Mouse (Mus musculus): ENCODE results near the gene Srcin1. TPM values are rescaled to one million over a fixed set of nuclear protein-coding genes. Genes with fewer than 3 reads are reported as not detected.

The Srcin1 gene
- polyA plus RNA-seq, 1 experiment: not detected

DNA sequence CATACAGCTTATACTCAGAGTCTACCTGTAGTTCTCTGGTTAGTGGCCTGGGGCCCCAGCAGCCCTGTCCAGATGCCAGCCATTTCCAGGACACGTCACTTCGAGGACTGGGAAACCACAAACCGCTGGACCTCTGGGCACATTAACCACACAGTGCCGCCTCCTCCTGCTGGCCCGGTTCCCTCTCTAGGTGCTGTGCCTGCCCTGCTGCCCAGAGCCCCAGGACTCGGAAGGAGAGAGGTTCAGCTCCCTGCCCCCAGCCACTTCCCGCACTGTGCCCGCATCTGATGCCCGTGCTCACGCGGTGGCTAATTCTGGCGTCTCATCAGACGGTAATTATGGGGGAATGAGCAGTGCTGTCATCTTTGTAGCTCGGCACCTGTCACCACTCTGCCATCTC, 12.3 kb downstream of the Srcin1 start:
- H3K27me3 ChIP-seq (ENCODE audit: control insufficient read depth): peaks cover 73% of the 10 kb centered on the region
- H3K4me3 ChIP-seq (replicated peaks): no peak overlapping the region
- TF ChIP-seq GATA1 (IDR thresholded peaks at IDR 0.05; ENCODE audit: low read length) (no peak), TAL1 (IDR thresholded peaks at IDR 0.05; ENCODE audit: low read length) (no peak)
- H3K9me3 ChIP-seq (ENCODE audit: control insufficient read depth, low read length): no peaks in the 10 kb centered on the region
- H3K4me1 ChIP-seq (ENCODE audit: control insufficient read depth): no peaks in the 10 kb centered on the region
- H3K36me3 ChIP-seq (ENCODE audit: control insufficient read depth): no peaks in the 10 kb centered on the region

DNA sequence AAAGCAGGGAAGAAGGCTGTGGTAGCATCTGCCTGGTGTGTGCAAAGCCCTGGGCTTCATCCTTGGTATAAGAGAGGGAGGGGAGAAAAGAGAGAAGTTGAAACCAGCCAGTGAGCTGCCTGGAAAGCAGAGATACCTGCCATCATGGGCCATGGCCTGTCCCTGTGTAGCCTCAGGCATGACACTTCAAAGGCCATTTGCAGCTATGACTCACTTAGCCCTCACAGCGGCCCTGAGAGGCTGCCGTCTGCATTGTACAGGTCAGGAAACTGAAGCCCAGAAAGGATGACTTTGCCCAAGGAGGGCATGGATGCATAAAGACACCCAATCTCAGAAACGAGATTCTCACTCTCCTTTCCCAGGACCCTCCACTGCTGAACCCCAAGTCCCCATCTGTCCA, 13.4 kb downstream of the Srcin1 start:
- Histone ChIP-seq H3K4me3 (replicated peaks) (no peak overlapping the region), H3K9me3 (ENCODE audit: control insufficient read depth, low read length) (no peaks in the 10 kb centered on the region), H3K36me3 (ENCODE audit: control insufficient read depth) (no peaks in the 10 kb centered on the region), H3K27me3 (ENCODE audit: control insufficient read depth) (peaks cover 64% of the 10 kb centered on the region), H3K4me1 (ENCODE audit: control insufficient read depth) (no peaks in the 10 kb centered on the region)
- no peak for TF ChIP-seq GATA1 (IDR thresholded peaks at IDR 0.05; ENCODE audit: low read length)
- TF ChIP-seq TAL1 (IDR thresholded peaks at IDR 0.05; ENCODE audit: low read length): no peak

DNA sequence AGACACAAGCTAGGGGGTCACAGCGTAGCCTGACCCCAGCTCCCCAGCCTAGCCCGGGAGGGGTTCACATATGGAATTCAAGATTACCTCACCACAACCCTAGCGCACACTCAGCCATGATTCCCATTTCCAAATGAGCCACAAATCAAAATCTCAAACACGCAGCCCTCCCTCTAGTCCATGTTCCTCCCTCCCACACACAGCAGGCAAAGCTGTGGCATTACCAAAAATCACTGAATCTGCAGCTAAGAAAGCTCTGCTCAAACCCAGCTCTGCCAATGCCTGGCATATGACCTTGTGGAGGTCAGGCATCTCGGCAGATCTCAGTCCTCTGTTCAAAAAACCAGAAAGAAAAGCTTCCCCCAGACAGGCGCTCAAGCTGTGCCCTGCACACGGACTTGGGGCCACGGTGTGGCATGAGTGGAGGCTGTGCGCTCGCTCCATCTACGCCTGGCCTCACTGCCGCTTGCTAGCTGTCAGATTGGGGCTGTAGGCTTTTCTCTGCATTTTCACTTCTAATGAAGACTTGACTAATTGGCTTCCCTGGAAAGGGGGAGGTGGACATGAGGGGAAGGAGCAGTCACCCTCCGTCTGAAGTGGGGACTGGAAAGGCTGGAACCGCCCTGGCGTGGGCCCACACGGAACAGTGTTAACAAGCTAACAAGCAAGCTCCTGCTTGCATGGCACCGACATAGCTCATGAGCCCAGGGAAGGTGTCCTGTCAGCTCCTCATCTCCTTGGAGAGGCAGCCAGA, 15.6 kb downstream of the Srcin1 start:
- TF ChIP-seq GATA1 (IDR thresholded peaks at IDR 0.05; ENCODE audit: low read length): no peak
- TF ChIP-seq TAL1 (IDR thresholded peaks at IDR 0.05; ENCODE audit: low read length): no peak
- Histone ChIP-seq H3K4me3 (replicated peaks) (no peak overlapping the region), H3K27me3 (ENCODE audit: control insufficient read depth) (peaks cover 46% of the 10 kb centered on the region), H3K4me1 (ENCODE audit: control insufficient read depth) (no peaks in the 10 kb centered on the region), H3K36me3 (ENCODE audit: control insufficient read depth) (no peaks in the 10 kb centered on the region), H3K9me3 (ENCODE audit: control insufficient read depth, low read length) (no peaks in the 10 kb centered on the region)

DNA sequence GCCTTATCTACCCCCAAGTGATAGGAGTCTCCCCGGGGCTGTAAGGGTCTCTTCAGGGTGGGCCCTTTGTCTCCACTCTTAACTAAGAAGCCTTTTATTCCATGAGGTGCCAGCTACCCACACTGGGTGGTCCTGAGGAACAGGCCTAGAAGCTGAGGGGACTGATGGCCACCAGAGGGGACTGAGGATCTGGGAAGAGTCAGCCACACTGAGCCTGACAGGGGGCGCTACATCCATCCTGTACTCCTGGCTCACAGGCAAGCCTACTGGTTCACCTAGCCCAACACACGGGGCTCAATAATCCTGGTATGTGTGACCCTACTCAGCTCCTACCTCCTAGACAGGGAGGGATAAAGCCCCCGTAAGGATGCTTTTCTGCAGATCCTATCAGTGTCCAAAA, 16.4 kb downstream of the Srcin1 start:
- Histone ChIP-seq H3K4me3 (replicated peaks) (no peak overlapping the region), H3K4me1 (ENCODE audit: control insufficient read depth) (peaks cover 3% of the 10 kb centered on the region; the same call in 1 of the 2 replicates), H3K36me3 (ENCODE audit: control insufficient read depth) (no peaks in the 10 kb centered on the region), H3K27me3 (ENCODE audit: control insufficient read depth) (peaks cover 41% of the 10 kb centered on the region), H3K9me3 (ENCODE audit: control insufficient read depth, low read length) (no peaks in the 10 kb centered on the region)
- TF ChIP-seq GATA1 (IDR thresholded peaks at IDR 0.05; ENCODE audit: low read length): no peak
- TF ChIP-seq TAL1 (IDR thresholded peaks at IDR 0.05; ENCODE audit: low read length): no peak

DNA sequence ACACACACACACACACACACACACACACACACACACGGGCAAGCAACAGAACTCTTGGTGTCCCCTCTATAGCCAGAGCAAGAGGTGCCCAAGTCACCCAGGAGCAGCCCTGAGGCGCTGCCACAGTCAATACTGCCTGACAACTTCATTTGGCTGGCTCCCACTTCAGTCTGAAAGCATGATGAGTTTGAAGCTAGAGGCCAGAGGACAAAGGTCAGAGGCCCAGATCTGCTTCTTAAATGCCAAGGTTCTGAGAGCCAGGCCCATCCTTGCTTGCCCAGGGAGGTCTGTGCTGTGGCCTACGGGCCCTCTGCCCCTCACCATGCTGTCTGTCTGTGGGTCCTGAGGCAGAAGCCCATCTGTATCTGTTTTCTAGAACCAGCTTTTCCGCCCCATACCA, 18.1 kb downstream of the Srcin1 start:
- H3K9me3 ChIP-seq (ENCODE audit: control insufficient read depth, low read length): no peaks in the 10 kb centered on the region
- peaks cover 34% of the 10 kb centered on the region for H3K27me3 ChIP-seq (ENCODE audit: control insufficient read depth)
- no peak overlapping the region for H3K4me3 ChIP-seq (replicated peaks)
- TF ChIP-seq GATA1 (IDR thresholded peaks at IDR 0.05; ENCODE audit: low read length) (no peak), TAL1 (IDR thresholded peaks at IDR 0.05; ENCODE audit: low read length) (no peak)
- no peaks in the 10 kb centered on the region for H3K36me3 ChIP-seq (ENCODE audit: control insufficient read depth)
- peaks cover 3% of the 10 kb centered on the region; the same call in 1 of the 2 replicates for H3K4me1 ChIP-seq (ENCODE audit: control insufficient read depth)

DNA sequence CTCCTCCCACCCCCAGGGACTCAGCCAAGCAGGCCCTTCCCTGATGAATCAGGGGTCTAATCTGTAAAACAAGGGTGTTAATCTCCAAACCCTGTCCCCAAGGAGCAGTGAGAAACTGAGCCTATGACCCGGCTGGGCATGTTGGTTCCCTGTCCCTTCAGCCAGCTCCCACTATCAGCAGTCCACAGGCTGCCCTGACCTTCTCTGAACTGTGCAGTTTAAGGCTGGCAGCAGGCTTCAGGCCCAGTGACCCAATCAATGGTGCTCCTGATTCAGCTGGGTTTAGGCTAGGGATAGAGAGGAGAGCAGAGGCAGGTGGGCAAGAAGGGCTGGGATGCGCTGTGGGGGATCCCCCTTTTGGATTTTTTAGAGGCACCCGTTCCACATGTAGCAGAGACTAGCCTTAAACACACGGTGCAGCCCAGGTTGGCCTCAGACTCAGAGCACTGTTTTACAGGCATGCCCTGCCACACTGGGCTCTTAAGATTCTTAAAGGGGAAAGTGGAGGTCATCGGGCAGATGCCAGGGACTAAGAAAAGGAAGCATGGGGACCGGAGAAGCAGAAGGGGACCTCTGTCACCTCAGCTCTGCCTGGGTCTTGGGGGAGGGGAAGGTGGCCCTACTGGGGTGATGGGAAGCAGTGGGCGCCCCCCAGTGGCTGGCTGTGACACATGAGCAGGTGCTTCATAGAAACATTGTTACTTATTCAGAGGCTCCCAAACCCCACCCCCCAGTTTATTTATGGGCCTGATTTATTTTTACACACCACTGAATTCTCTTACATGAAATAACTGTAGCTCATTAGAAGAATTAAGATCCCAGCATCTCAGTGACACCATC, 19.2 kb downstream of the Srcin1 start:
- H3K36me3 ChIP-seq (ENCODE audit: control insufficient read depth): no peaks in the 10 kb centered on the region
- H3K4me1 ChIP-seq (ENCODE audit: control insufficient read depth): peaks cover 3% of the 10 kb centered on the region; the same call in 1 of the 2 replicates
- TF ChIP-seq TAL1 (IDR thresholded peaks at IDR 0.05; ENCODE audit: low read length) (no peak), GATA1 (IDR thresholded peaks at IDR 0.05; ENCODE audit: low read length) (no peak)
- H3K9me3 ChIP-seq (ENCODE audit: control insufficient read depth, low read length): no peaks in the 10 kb centered on the region
- no peak overlapping the region for H3K4me3 ChIP-seq (replicated peaks)
- H3K27me3 ChIP-seq (ENCODE audit: control insufficient read depth): peaks cover 33% of the 10 kb centered on the region

DNA sequence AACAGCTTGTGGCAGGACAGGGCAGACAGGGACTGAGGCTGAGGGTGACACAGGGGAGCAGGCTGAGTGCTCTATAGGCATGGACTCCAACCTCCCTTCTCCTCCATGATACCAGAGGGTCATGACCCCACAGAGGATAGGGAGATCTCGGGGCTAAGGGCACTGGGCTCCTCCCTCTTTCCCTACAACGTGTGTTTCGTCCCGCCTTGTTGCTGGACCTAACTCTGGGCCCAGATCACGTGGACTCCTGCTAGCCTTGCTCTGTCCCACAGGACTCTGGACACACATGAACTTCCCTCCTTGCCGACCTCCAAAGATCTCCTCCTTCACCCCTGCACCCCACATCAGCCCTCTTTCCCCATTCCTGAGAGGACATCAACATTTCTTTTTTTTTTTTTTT, 20.8 kb downstream of the Srcin1 start:
- H3K9me3 ChIP-seq (ENCODE audit: control insufficient read depth, low read length): no peaks in the 10 kb centered on the region
- peaks cover 40% of the 10 kb centered on the region for H3K27me3 ChIP-seq (ENCODE audit: control insufficient read depth)
- H3K36me3 ChIP-seq (ENCODE audit: control insufficient read depth): no peaks in the 10 kb centered on the region
- no peak overlapping the region for H3K4me3 ChIP-seq (replicated peaks)
- TF ChIP-seq GATA1 (IDR thresholded peaks at IDR 0.05; ENCODE audit: low read length) (no peak), TAL1 (IDR thresholded peaks at IDR 0.05; ENCODE audit: low read length) (no peak)
- H3K4me1 ChIP-seq (ENCODE audit: control insufficient read depth): peaks cover 3% of the 10 kb centered on the region

DNA sequence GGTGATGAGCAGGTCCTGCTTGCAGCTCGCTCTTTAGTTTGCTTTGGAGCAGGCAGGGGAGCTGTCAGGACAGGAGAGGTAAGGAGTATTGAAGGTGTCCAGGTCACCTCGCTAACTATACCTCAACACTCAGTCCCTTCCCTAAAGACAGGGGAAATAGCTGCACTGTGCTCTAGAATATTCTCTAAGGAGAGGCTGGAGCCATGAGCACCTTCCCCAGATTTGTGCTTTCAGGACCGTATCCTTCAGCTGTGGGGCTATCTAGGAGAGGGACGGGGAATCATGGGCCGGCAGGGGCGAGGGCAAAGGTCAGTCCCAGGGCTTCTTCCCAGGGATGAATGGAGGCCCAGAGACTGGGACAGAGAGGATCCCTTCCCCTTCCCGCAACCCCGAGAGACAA, 23.8 kb downstream of the Srcin1 start:
- TF ChIP-seq TAL1 (IDR thresholded peaks at IDR 0.05; ENCODE audit: low read length): no peak
- no peak for TF ChIP-seq GATA1 (IDR thresholded peaks at IDR 0.05; ENCODE audit: low read length)
- Histone ChIP-seq H3K4me1 (ENCODE audit: control insufficient read depth) (peaks cover 3% of the 10 kb centered on the region), H3K4me3 (replicated peaks) (no peak overlapping the region), H3K27me3 (ENCODE audit: control insufficient read depth) (peaks cover 70% of the 10 kb centered on the region), H3K36me3 (ENCODE audit: control insufficient read depth) (no peaks in the 10 kb centered on the region), H3K9me3 (ENCODE audit: control insufficient read depth, low read length) (no peaks in the 10 kb centered on the region; the same call in 1 of the 2 replicates)

DNA sequence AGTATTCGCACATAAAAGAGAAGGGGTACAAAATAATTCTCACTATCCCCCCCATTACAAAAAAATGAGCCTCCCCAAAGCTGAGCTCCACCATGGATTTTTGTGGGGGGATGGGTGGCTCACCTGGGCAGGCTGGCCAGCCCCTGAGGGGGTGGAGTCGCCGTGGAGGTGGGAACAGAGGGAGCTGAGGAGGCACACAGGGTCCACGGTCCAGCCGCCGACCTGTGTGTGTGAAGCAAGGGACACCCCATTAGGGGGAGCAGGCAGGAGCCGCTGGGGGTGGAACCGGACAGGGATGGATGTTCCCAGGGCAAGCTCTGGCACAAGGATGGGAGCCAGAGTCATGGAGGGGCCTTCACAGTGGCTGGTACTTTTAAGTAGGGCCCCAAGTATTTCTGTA, 27.2 kb downstream of the Srcin1 start:
- H3K36me3 ChIP-seq (ENCODE audit: control insufficient read depth): no peaks in the 10 kb centered on the region
- no peak overlapping the region for H3K4me3 ChIP-seq (replicated peaks)
- H3K27me3 ChIP-seq (ENCODE audit: control insufficient read depth): peaks cover 93% of the 10 kb centered on the region
- peaks cover 2% of the 10 kb centered on the region; the same call in 1 of the 2 replicates for H3K9me3 ChIP-seq (ENCODE audit: control insufficient read depth, low read length)
- H3K4me1 ChIP-seq (ENCODE audit: control insufficient read depth): no peaks in the 10 kb centered on the region; the same call in 1 of the 2 replicates
- TF ChIP-seq GATA1 (IDR thresholded peaks at IDR 0.05; ENCODE audit: low read length): no peak
- no peak for TF ChIP-seq TAL1 (IDR thresholded peaks at IDR 0.05; ENCODE audit: low read length)

Data from erythroblast, embryonic 14.5 days (primary cell).